Mouse (Mus musculus) liver, embryonic 14.5 days (tissue): ENCODE data around the gene Cuedc2.

Source experiments
- CTCF ChIP-seq: IDR thresholded peaks from 2 replicates; pipeline ENCODE4 v1.5.1; 2016; ENCODE audit warnings: antibody characterized with exemption, low read depth, control low read depth
- EP300 ChIP-seq: IDR thresholded peaks from 2 replicates; pipeline ENCODE4 v1.6.1; 2016; ENCODE audit warnings: antibody characterized with exemption, low read depth

DNA sequence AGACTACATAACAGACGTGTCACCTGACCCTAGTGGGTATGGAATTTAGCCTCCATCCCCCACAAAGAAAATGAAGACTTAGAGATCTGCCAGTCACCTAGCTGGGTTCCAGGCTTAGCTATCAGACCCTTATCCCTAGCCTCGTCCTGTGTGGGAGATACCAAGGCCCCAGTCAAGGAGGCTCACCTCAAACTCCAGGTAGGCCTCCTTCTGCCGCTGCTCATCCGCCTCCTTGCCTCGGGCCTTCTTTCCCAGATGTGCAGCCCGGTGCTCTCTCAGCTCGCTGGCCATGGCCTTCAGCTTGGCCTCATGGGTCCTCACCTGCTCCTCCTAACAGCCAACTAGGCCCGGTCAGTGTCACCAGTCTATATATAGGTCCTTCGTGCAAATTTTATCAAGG, 25.4 kb downstream of the Cuedc2 start:
- TF ChIP-seq EP300 (no peak), CTCF (no peak)
